ENCODE assay signal across 22 mouse cellular contexts in genomic region chr3:129364818-129365390, GRCm38 (mm10). TPM values are rescaled to one million over a fixed set of nuclear protein-coding genes. Genes with fewer than 3 reads are reported as not detected.
A peak's percentile ranks its signal among the peaks of the same experiment; 100 is the strongest.
DNase-seq lines count a peak whose midpoint lies in the region; ATAC-seq and TF ChIP-seq lines count a peak whose summit lies in the region.
"Had no signal": no experiment of that assay in that cellular context is flagged by ENCODE, and none has a peak within 500 bp of the region (broad histone marks: within the 10 kb centered on the region; RNA-seq: fewer than 3 reads in every experiment).

No protein-coding gene starts in this region.

- H3K36me3 ChIP-seq in hindbrain, postnatal 0 days (ENCODE audit: insufficient read depth, low read length) = no peaks in the 10 kb centered on the region
- H3K36me3 ChIP-seq in hindbrain, embryonic 14.5 days (replicated peaks; ENCODE audit: control insufficient read depth, insufficient read depth) = no peaks in the 10 kb centered on the region
- H3K36me3 ChIP-seq in midbrain, embryonic 15.5 days (replicated peaks) = no peaks in the 10 kb centered on the region
- H3K36me3 ChIP-seq in midbrain, embryonic 16.5 days (ENCODE audit: control insufficient read depth, insufficient read depth, low read length) = no peaks in the 10 kb centered on the region
- no peaks in the 10 kb centered on the region for H3K36me3 ChIP-seq in limb, embryonic 10.5 days
- H3K36me3 ChIP-seq: G1E; limb, embryonic 12.5 days; liver, embryonic 13.5 days; neural tube, embryonic 12.5 days had no signal

- no peak overlapping the region for H3K27ac ChIP-seq in hindbrain, postnatal 0 days
- no peak overlapping the region for H3K27ac ChIP-seq in hindbrain, embryonic 14.5 days
- no peak overlapping the region for H3K27ac ChIP-seq in midbrain, embryonic 15.5 days
- no peak overlapping the region for H3K27ac ChIP-seq in midbrain, embryonic 16.5 days (ENCODE audit: low read length)
- H3K27ac ChIP-seq in limb, embryonic 10.5 days = no peak overlapping the region
- H3K27ac ChIP-seq: limb, embryonic 12.5 days; liver, embryonic 13.5 days; neural tube, embryonic 12.5 days had no signal

- no peak overlapping the region for H3K4me2 ChIP-seq in hindbrain, postnatal 0 days (ENCODE audit: low read depth, low read length)
- H3K4me2 ChIP-seq in hindbrain, embryonic 14.5 days (replicated peaks) = no peak overlapping the region
- no peak overlapping the region for H3K4me2 ChIP-seq in midbrain, embryonic 15.5 days
- no peak overlapping the region for H3K4me2 ChIP-seq in midbrain, embryonic 16.5 days (ENCODE audit: low read length)
- H3K4me2 ChIP-seq: limb, embryonic 12.5 days; liver, embryonic 13.5 days; lung, embryonic 14.5 days; neural tube, embryonic 12.5 days had no signal

- no peak overlapping the region for H3K9ac ChIP-seq in hindbrain, postnatal 0 days (replicated peaks; ENCODE audit: low read length)
- H3K9ac ChIP-seq in hindbrain, embryonic 14.5 days = no peak overlapping the region
- no peak overlapping the region for H3K9ac ChIP-seq in midbrain, embryonic 15.5 days
- H3K9ac ChIP-seq in midbrain, embryonic 16.5 days (ENCODE audit: low read depth, low read length) = no peak overlapping the region
- H3K9ac ChIP-seq: limb, embryonic 12.5 days; liver, embryonic 13.5 days; lung, embryonic 14.5 days; neural tube, embryonic 12.5 days had no signal

- WGBS in hindbrain, postnatal 0 days = 82% methylated on average over 2 of the region's 2 CpGs
- 91% methylated on average over 2 of the region's 2 CpGs for WGBS in hindbrain, embryonic 14.5 days
- WGBS in midbrain, embryonic 15.5 days = 84% methylated on average over 2 of the region's 2 CpGs
- WGBS in midbrain, embryonic 16.5 days = 80% methylated on average over 2 of the region's 2 CpGs
- 73% methylated on average over 2 of the region's 2 CpGs for WGBS in limb, embryonic 10.5 days

- no peak for TF ChIP-seq CTCF in hindbrain, postnatal 0 days (IDR thresholded peaks at IDR 0.05; ENCODE audit: low read depth)

- H3K27me3 ChIP-seq in hindbrain, postnatal 0 days (ENCODE audit: insufficient read depth, low read length) = no peaks in the 10 kb centered on the region
- H3K27me3 ChIP-seq in hindbrain, embryonic 14.5 days (ENCODE audit: control insufficient read depth, insufficient read depth, low read length) = no peaks in the 10 kb centered on the region
- no peaks in the 10 kb centered on the region for H3K27me3 ChIP-seq in midbrain, embryonic 15.5 days (replicated peaks)
- no peaks in the 10 kb centered on the region for H3K27me3 ChIP-seq in midbrain, embryonic 16.5 days (ENCODE audit: control insufficient read depth, insufficient read depth, low read depth, low read length)
- H3K27me3 ChIP-seq in limb, embryonic 10.5 days (ENCODE audit: low read depth, poor library complexity, severe bottlenecking) = no peaks in the 10 kb centered on the region
- H3K27me3 ChIP-seq: limb, embryonic 12.5 days; liver, embryonic 13.5 days; neural tube, embryonic 12.5 days had no signal

- H3K4me3 ChIP-seq in hindbrain, postnatal 0 days (ENCODE audit: low read length) = no peak overlapping the region
- H3K4me3 ChIP-seq in hindbrain, embryonic 14.5 days (replicated peaks; ENCODE audit: low read length) = no peak overlapping the region
- H3K4me3 ChIP-seq in midbrain, embryonic 15.5 days = no peak overlapping the region
- no peak overlapping the region for H3K4me3 ChIP-seq in midbrain, embryonic 16.5 days (ENCODE audit: low read depth, low read length)
- no peak overlapping the region for H3K4me3 ChIP-seq in limb, embryonic 10.5 days
- H3K4me3 ChIP-seq: limb, embryonic 12.5 days; liver, embryonic 13.5 days; neural tube, embryonic 12.5 days had no signal

- H3K9me3 ChIP-seq in hindbrain, postnatal 0 days (ENCODE audit: low read length) = no peaks in the 10 kb centered on the region
- H3K9me3 ChIP-seq in hindbrain, embryonic 14.5 days (ENCODE audit: control insufficient read depth, low read length) = no peaks in the 10 kb centered on the region
- no peaks in the 10 kb centered on the region for H3K9me3 ChIP-seq in midbrain, embryonic 15.5 days
- H3K9me3 ChIP-seq in midbrain, embryonic 16.5 days (replicated peaks; ENCODE audit: control insufficient read depth, low read length, poor library complexity, severe bottlenecking) = no peaks in the 10 kb centered on the region
- H3K9me3 ChIP-seq in limb, embryonic 10.5 days (replicated peaks) = no peaks in the 10 kb centered on the region
- H3K9me3 ChIP-seq: limb, embryonic 12.5 days; liver, embryonic 13.5 days; neural tube, embryonic 12.5 days had no signal

- peak; percentile 61; the same call in 1 of the 2 replicates for ATAC-seq in hindbrain, postnatal 0 days
- ATAC-seq in hindbrain, embryonic 14.5 days (ENCODE audit: low FRiP score) = no peak
- 0 out of 2 replicates have a peak, but pooled peaks have one; percentile 48 for ATAC-seq in midbrain, embryonic 15.5 days (replicated peaks)
- ATAC-seq in midbrain, embryonic 16.5 days = no peak
- ATAC-seq: forebrain, embryonic 14.5 days; inflammation-experienced regulatory T-cells, adult 6 months had no signal

- DNase-seq in adrenal gland, postnatal 14 days = peak; percentile 28
- DNase-seq in adrenal gland, adult 8-10 months = no peak
- peak; percentile 29 for DNase-seq in hindbrain, postnatal 0 days (ENCODE audit: low spot score)
- DNase-seq in hindbrain, embryonic 14.5 days (ENCODE audit: low spot score) = no peak
- DNase-seq in limb, embryonic 10.5 days (ENCODE audit: low spot score) = peak; percentile 23
- DNase-seq in embryo, embryonic 10.5 days (ENCODE audit: low spot score) = no peak
- DNase-seq: cerebellum, adult 11 months; cerebellum, postnatal 36 days; gastrocnemius, postnatal 14 days; liver, embryonic 13.5 days; lung, embryonic 14.5 days; lung, postnatal 36 days; spleen, adult 18-20 months; thymus, adult 18-20 months had no signal

- no peaks in the 10 kb centered on the region for H3K4me1 ChIP-seq in hindbrain, postnatal 0 days (ENCODE audit: insufficient read depth, low read length)
- no peaks in the 10 kb centered on the region for H3K4me1 ChIP-seq in hindbrain, embryonic 14.5 days (replicated peaks; ENCODE audit: control insufficient read depth, insufficient read depth, low read length)
- no peaks in the 10 kb centered on the region for H3K4me1 ChIP-seq in midbrain, embryonic 15.5 days
- H3K4me1 ChIP-seq in midbrain, embryonic 16.5 days (ENCODE audit: control insufficient read depth, insufficient read depth, low read length) = no peaks in the 10 kb centered on the region
- H3K4me1 ChIP-seq in limb, embryonic 10.5 days = no peaks in the 10 kb centered on the region
- H3K4me1 ChIP-seq: limb, embryonic 12.5 days; liver, embryonic 13.5 days; neural tube, embryonic 12.5 days had no signal

RNA-seq across cellular contexts. Expression of gene Enpep, which starts 32.4 kb away (rescaled TPM):
- total RNA-seq in adrenal gland, postnatal 14 days (2021) = 11.5 and 13.0 TPM in 2 replicates
- total RNA-seq in adrenal gland, adult 8-10 months (2022) = 10 to 100 TPM; 11.5 to 20.7 (median 16.1) TPM
- total RNA-seq in hindbrain, postnatal 0 days (2014; rRNA removed) = 1.5 and 7.7 TPM in 2 replicates
- 2.5 and 3.0 TPM in 2 replicates for polyA plus RNA-seq in hindbrain, postnatal 0 days (2015; fragmentation: Nextera tagmentation; extraction: Ambion mirVana)
- 3.0 and 3.1 TPM in 2 replicates for polyA plus RNA-seq in hindbrain, embryonic 14.5 days (2014; fragmentation: Nextera tagmentation; extraction: Ambion mirVana)
- polyA plus RNA-seq in midbrain, embryonic 15.5 days (2015; fragmentation: Nextera tagmentation; extraction: Ambion mirVana) = 1.8 and 1.9 TPM in 2 replicates
- polyA plus RNA-seq in midbrain, embryonic 16.5 days (2015; fragmentation: Nextera tagmentation; extraction: Ambion mirVana) = 1.7 and 2.2 TPM in 2 replicates
- polyA plus RNA-seq in limb, embryonic 10.5 days (2016; fragmentation: Nextera tagmentation; extraction: Ambion mirVana) = 0.20 and 0.31 TPM in 2 replicates
- total RNA-seq: monocyte, adult 5-6 weeks had no signal
- polyA plus RNA-seq: G1E; inflammation-experienced regulatory T-cells, adult 6 months had no signal

Comparison
In these comparisons a context has a peak if more than half of its experiments do, and no peak if none do; other contexts are left out.
1. DNase-seq: peak in adrenal gland, postnatal 14 days (single experiment), hindbrain, postnatal 0 days (single experiment) and limb, embryonic 10.5 days (single experiment); none in adrenal gland, adult 8-10 months (single experiment), hindbrain, embryonic 14.5 days (single experiment) and embryo, embryonic 10.5 days (single experiment).
2. ATAC-seq: peak in hindbrain, postnatal 0 days (single experiment) and midbrain, embryonic 15.5 days (single experiment); none in hindbrain, embryonic 14.5 days (single experiment) and midbrain, embryonic 16.5 days (single experiment).